Mouse (Mus musculus): ENCODE measurements at regions not wholly inside any gene's neighbourhood (a gene's known extent, or its start where the extent isn't known, plus 50 kb on each side); places are given as distances from the start of the nearest gene placed in this dataset.
A peak's percentile ranks its signal among the peaks of the same experiment; 100 is the strongest.

- peak; percentile 4 for DNase-seq (ENCODE audit: low spot score)
Observed at GRCm38 (mm10) chr2:57772315-57772714, 225.4 kb upstream of the Galnt5 start.

GRCm38 (mm10) chr2:57776154-57776553, 221.5 kb upstream of the Galnt5 start:
- no peak for DNase-seq (ENCODE audit: low spot score)

- DNase-seq (ENCODE audit: low spot score), result no peak
Observed at GRCm38 (mm10) chr2:57780836-57781235, 216.8 kb upstream of the Galnt5 start.

GRCm38 (mm10) chr2:57793519-57794296, 204.0 kb upstream of the Galnt5 start:
- DNase-seq (ENCODE audit: low spot score), result no peak

GRCm38 (mm10) chr2:57799279-57799678, 198.4 kb upstream of the Galnt5 start:
- DNase-seq (ENCODE audit: low spot score), result no peak

GRCm38 (mm10) chr2:57807911-57808310, 189.8 kb upstream of the Galnt5 start:
- no peak for DNase-seq (ENCODE audit: low spot score)

GRCm38 (mm10) chr2:57812996-57813395, 184.7 kb upstream of the Galnt5 start:
- DNase-seq (ENCODE audit: low spot score), result no peak

GRCm38 (mm10) chr2:57820343-57820742, 177.3 kb upstream of the Galnt5 start:
- no peak for DNase-seq (ENCODE audit: low spot score)

- no peak for DNase-seq (ENCODE audit: low spot score)
Observed at GRCm38 (mm10) chr2:57820923-57821322, 176.8 kb upstream of the Galnt5 start.

GRCm38 (mm10) chr2:57828284-57828683, 169.4 kb upstream of the Galnt5 start:
- DNase-seq (ENCODE audit: low spot score), result no peak

- DNase-seq (ENCODE audit: low spot score), result peak; percentile 68
Observed at GRCm38 (mm10) chr2:57832565-57833355, 164.9 kb upstream of the Galnt5 start.

- no peak for DNase-seq (ENCODE audit: low spot score)
Observed at GRCm38 (mm10) chr2:57845135-57845534, 152.5 kb upstream of the Galnt5 start.

- DNase-seq (ENCODE audit: low spot score), result no peak
Observed at GRCm38 (mm10) chr2:57847707-57848106, 150.0 kb upstream of the Galnt5 start.

GRCm38 (mm10) chr2:57849338-57850057, 148.2 kb upstream of the Galnt5 start:
- no peak for DNase-seq (ENCODE audit: low spot score)

- no peak for DNase-seq (ENCODE audit: low spot score)
Observed at GRCm38 (mm10) chr2:57850058-57850400, 147.7 kb upstream of the Galnt5 start.

GRCm38 (mm10) chr2:57856524-57857107, 141.1 kb upstream of the Galnt5 start:
- no peak for DNase-seq (ENCODE audit: low spot score)

GRCm38 (mm10) chr2:57865289-57865688, 132.4 kb upstream of the Galnt5 start:
- DNase-seq (ENCODE audit: low spot score), result no peak

- DNase-seq (ENCODE audit: low spot score), result no peak
Observed at GRCm38 (mm10) chr2:57868046-57868445, 129.6 kb upstream of the Galnt5 start.

GRCm38 (mm10) chr2:57900168-57900567, 97.5 kb upstream of the Galnt5 start:
- no peak for DNase-seq (ENCODE audit: low spot score)

- no peak for DNase-seq (ENCODE audit: low spot score)
Observed at GRCm38 (mm10) chr2:57900580-57901247, 97.0 kb upstream of the Galnt5 start.

GRCm38 (mm10) chr2:57905184-57905583, 92.5 kb upstream of the Galnt5 start:
- DNase-seq (ENCODE audit: low spot score), result no peak

GRCm38 (mm10) chr2:57906939-57907338, 90.7 kb upstream of the Galnt5 start:
- no peak for DNase-seq (ENCODE audit: low spot score)

Measured in layer of hippocampus, adult 9-10 months (tissue).